Mouse (Mus musculus): ENCODE data around the gene Slc16a9. TPM values are rescaled to one million over a fixed set of nuclear protein-coding genes. Genes with fewer than 3 reads are reported as not detected.

The Slc16a9 gene
- polyA plus RNA-seq, 1 experiment from 2014 or later: 1.2 TPM

DNA sequence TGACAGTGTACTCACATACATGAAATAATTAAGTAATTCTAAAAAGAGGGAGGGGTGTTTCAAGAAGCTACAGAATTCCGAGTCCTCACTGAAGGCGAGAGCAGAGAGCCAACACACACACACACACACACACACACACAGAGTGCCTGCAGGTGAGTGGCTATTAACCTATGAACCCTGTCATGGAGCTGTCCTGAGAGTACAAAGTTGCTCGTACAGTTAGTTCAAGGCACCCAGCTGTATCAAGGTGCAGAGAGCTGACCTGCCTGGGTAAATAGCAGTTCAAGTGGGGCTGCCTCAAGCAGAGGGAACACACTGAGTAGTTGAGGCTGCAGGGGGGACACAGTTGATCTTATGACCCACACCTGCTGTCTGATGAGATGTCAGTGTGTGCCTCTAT lies 17.2 kb downstream of the Slc16a9 start:
- ATAC-seq: no peak
- no peak overlapping the region for H3K4me3 ChIP-seq (replicated peaks; ENCODE audit: low read length)
- 88% methylated on average over 3 of the region's 3 CpGs for WGBS
- H3K9me3 ChIP-seq (ENCODE audit: control insufficient read depth, low read length): no peaks in the 10 kb centered on the region
- no peak overlapping the region for H3K27ac ChIP-seq (ENCODE audit: low read length)
- no peak overlapping the region for H3K4me2 ChIP-seq (ENCODE audit: low read length)
- no peaks in the 10 kb centered on the region for H3K36me3 ChIP-seq (ENCODE audit: control insufficient read depth, insufficient read depth)
- H3K9ac ChIP-seq (replicated peaks; ENCODE audit: low read depth, low read length): no peak overlapping the region
- no peaks in the 10 kb centered on the region for H3K4me1 ChIP-seq (replicated peaks; ENCODE audit: control insufficient read depth, insufficient read depth, low read length)
- H3K27me3 ChIP-seq (replicated peaks; ENCODE audit: control insufficient read depth, insufficient read depth, low read length): no peaks in the 10 kb centered on the region

DNA sequence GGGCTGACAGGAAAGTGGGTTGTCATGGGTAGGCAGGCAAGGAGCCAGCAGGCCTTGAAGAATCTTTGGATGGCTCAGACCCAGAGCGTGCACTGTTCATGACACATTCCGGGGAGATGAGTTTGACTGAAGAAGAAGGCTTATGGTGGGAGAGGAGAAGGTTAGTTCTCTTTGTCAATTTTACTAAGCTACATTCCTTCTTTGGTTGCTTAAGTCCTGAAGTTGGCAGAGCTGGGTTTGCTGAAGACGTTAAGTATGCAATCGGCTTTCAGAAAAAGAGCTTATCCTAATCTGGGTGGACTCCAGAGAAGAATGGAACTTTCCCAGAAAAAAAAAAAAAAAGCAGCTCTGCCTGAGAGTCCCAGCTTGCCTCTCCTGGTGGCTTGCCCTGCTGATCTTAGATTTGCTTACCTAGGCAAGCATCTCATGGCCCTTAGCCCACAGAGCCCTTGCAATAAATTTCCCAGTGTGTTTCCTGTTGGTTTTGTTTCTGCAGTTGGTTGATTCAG lies 18.8 kb downstream of the Slc16a9 start:
- Histone ChIP-seq H3K27me3 (replicated peaks; ENCODE audit: control insufficient read depth, insufficient read depth, low read length) (no peaks in the 10 kb centered on the region), H3K4me1 (replicated peaks; ENCODE audit: control insufficient read depth, insufficient read depth, low read length) (no peaks in the 10 kb centered on the region), H3K27ac (ENCODE audit: low read length) (no peak overlapping the region), H3K36me3 (ENCODE audit: control insufficient read depth, insufficient read depth) (no peaks in the 10 kb centered on the region), H3K9ac (replicated peaks; ENCODE audit: low read depth, low read length) (no peak overlapping the region), H3K4me2 (ENCODE audit: low read length) (no peak overlapping the region), H3K9me3 (ENCODE audit: control insufficient read depth, low read length) (no peaks in the 10 kb centered on the region), H3K4me3 (replicated peaks; ENCODE audit: low read length) (no peak overlapping the region)
- ATAC-seq: no peak
- 55% methylated on average over 4 of the region's 4 CpGs for WGBS

DNA sequence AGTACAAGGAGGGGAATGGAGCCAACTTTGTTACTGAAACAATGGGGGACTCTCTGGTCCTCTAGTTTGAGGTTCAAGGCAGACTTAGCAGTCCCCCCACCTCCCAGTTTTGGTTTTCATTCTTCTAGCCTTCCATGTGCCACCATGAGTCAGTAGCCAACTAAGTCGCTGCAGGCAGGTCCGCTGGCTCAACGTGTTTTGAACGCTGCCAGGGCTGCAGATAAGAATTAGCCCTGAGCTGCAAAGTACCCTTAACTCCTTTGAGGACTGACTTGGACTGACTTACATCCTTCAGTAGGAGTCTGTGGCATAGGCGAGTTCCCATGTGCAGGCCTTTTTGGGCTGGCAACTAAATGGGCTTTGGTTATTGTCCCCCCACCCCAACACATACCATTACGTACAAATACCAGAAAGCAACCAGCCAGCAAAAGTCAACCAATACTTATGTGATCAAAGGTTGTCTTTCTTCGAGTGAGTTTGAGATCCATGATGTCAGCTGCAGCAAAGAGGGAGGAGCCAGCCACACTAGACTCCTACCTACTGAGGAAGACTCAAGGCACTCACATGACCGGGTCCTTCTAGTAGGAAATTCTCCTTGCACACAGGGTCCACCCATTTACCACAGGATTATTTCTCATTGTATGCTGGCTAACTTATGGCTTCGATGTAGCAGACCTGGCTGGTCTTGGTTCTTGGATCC lies 19.6 kb downstream of the Slc16a9 start:
- no peak overlapping the region for H3K4me3 ChIP-seq (replicated peaks; ENCODE audit: low read length)
- no peak overlapping the region for H3K27ac ChIP-seq (ENCODE audit: low read length)
- H3K27me3 ChIP-seq (replicated peaks; ENCODE audit: control insufficient read depth, insufficient read depth, low read length): no peaks in the 10 kb centered on the region
- H3K36me3 ChIP-seq (ENCODE audit: control insufficient read depth, insufficient read depth): no peaks in the 10 kb centered on the region
- no peaks in the 10 kb centered on the region for H3K9me3 ChIP-seq (ENCODE audit: control insufficient read depth, low read length)
- WGBS: 84% methylated on average over 9 of the region's 9 CpGs
- H3K4me2 ChIP-seq (ENCODE audit: low read length): no peak overlapping the region
- H3K9ac ChIP-seq (replicated peaks; ENCODE audit: low read depth, low read length): no peak overlapping the region
- peaks cover 4% of the 10 kb centered on the region; the same call in 1 of the 2 replicates for H3K4me1 ChIP-seq (replicated peaks; ENCODE audit: control insufficient read depth, insufficient read depth, low read length)
- ATAC-seq: no peak

DNA sequence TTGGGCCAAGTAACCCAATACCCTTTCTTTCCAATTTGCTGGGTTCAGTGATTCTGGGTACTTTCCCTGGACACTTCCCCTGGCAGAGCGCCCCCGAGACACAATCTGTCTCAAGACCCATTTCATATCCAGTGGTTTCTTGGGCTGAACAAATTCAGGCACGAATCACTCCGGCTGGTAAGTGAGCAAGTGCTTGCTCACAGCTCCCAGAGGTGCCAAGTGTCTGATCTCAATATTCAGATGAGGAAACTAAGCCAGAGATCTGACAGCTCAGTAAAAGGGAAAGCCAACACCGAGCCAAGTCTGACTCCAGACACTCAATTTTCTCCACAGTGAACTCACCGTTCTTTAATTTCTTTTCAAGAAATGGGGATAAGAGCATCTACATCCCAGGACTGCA lies 21.6 kb downstream of the Slc16a9 start:
- Histone ChIP-seq H3K27ac (ENCODE audit: low read length) (no peak overlapping the region), H3K4me3 (replicated peaks; ENCODE audit: low read length) (no peak overlapping the region), H3K9me3 (ENCODE audit: control insufficient read depth, low read length) (no peaks in the 10 kb centered on the region), H3K36me3 (ENCODE audit: control insufficient read depth, insufficient read depth) (no peaks in the 10 kb centered on the region), H3K27me3 (replicated peaks; ENCODE audit: control insufficient read depth, insufficient read depth, low read length) (no peaks in the 10 kb centered on the region), H3K4me1 (replicated peaks; ENCODE audit: control insufficient read depth, insufficient read depth, low read length) (peaks cover 4% of the 10 kb centered on the region; the same call in 1 of the 2 replicates), H3K4me2 (ENCODE audit: low read length) (no peak overlapping the region), H3K9ac (replicated peaks; ENCODE audit: low read depth, low read length) (no peak overlapping the region)
- ATAC-seq: peak; percentile 57
- 60% methylated on average over 6 of the region's 6 CpGs for WGBS

DNA sequence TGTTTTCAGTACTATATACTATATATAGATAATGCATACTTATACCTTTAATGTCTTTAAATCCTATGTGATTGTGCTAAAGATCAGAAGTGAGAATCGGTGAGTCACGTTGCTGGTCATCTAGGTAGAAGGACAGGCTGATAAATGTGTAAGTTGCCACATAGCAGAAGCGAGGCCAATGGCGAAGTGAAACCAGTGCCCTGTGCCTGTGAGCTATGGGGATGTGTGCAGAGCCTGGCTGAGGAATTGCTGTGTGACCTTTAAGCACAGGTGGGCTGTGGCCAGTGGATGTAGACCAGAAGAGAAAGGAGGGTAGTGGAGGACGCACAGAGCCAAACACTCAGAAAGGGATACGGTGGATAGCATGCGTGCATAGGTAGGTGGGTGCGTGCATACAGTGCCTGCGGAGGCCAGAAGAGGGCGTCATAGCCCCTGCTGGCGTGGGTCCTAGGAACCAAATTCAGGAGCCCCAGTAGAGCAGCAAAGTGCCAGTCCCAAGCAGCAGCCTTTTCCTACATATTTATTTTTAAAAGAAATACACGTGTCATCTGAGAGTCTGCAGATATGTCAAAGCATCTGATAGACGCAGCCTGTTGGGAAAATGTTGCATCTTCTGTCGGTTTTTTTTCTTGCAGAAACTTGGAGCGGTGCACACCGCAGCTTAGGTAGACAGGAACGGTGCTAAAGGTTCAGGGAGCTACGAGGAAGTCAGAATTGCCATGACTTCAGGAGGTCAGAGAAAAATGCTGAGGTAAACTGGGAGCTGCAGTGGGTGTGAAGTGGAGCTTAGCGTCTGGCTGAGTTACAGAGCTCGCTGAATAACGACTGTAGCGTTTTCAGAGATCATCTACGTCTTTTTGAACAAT lies 23.9 kb downstream of the Slc16a9 start:
- Histone ChIP-seq H3K27me3 (replicated peaks; ENCODE audit: control insufficient read depth, insufficient read depth, low read length) (no peaks in the 10 kb centered on the region), H3K4me2 (ENCODE audit: low read length) (no peak overlapping the region), H3K9ac (replicated peaks; ENCODE audit: low read depth, low read length) (no peak overlapping the region), H3K36me3 (ENCODE audit: control insufficient read depth, insufficient read depth) (no peaks in the 10 kb centered on the region), H3K9me3 (ENCODE audit: control insufficient read depth, low read length) (no peaks in the 10 kb centered on the region), H3K4me3 (replicated peaks; ENCODE audit: low read length) (no peak overlapping the region), H3K4me1 (replicated peaks; ENCODE audit: control insufficient read depth, insufficient read depth, low read length) (peaks cover 4% of the 10 kb centered on the region; the same call in 1 of the 2 replicates), H3K27ac (ENCODE audit: low read length) (no peak overlapping the region)
- 70% methylated on average over 23 of the region's 23 CpGs for WGBS
- ATAC-seq: no peak

DNA sequence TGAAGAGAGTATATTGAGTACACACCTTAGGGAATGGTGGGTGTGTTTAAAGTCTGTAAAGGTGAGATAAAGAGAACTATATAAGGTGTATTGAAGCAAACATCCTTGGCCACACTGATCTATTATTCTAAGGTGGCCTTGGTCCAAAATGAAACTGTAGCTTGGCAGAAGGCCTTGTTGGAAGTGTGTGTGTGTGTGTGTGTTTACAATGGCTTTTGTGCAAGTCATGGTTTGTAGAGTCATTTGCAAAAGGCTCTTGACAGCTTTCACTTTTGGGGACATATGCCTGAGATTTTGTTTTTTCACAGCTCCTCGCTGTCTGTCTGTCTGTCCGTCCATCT lies 24.5 kb downstream of the Slc16a9 start:
- H3K4me1 ChIP-seq (replicated peaks; ENCODE audit: control insufficient read depth, insufficient read depth, low read length): peaks cover 4% of the 10 kb centered on the region; the same call in 1 of the 2 replicates

DNA sequence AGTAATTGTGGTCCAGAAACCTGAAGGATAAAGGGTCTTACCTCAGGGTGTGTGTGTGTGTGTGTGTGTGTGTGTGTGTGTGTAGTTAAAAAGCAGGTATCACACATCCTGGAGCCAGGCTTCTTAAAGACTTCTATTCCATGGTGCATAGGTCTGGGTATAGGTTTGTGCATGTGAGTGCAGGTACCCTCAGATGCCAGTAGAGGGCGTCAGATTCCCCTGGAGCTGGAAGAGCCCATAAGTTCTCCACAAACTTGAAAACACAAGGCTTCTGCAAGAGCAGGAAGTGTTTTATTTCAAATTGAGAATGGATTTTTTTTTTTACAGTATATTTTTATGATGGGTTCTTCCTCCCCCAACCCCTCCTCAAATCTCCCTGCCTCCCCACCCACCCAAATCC lies 31.8 kb downstream of the Slc16a9 start:
- no peak for ATAC-seq
- H3K4me3 ChIP-seq (replicated peaks; ENCODE audit: low read length): no peak overlapping the region
- no peaks in the 10 kb centered on the region for H3K27me3 ChIP-seq (replicated peaks; ENCODE audit: control insufficient read depth, insufficient read depth, low read length)
- peaks cover 4% of the 10 kb centered on the region; the same call in 1 of the 2 replicates for H3K4me1 ChIP-seq (replicated peaks; ENCODE audit: control insufficient read depth, insufficient read depth, low read length)
- no peak overlapping the region for H3K9ac ChIP-seq (replicated peaks; ENCODE audit: low read depth, low read length)
- no peak overlapping the region for H3K4me2 ChIP-seq (ENCODE audit: low read length)
- H3K9me3 ChIP-seq (ENCODE audit: control insufficient read depth, low read length): no peaks in the 10 kb centered on the region
- 83% methylated on average over 1 of the region's 1 CpGs for WGBS
- H3K36me3 ChIP-seq (ENCODE audit: control insufficient read depth, insufficient read depth): no peaks in the 10 kb centered on the region
- no peak overlapping the region for H3K27ac ChIP-seq (ENCODE audit: low read length)

More for the DNA sequence above, 24.5 kb downstream of the Slc16a9 start:
- no peaks in the 10 kb centered on the region for H3K9me3 ChIP-seq (ENCODE audit: control insufficient read depth, low read length)
- 0 out of 2 replicates have a peak, but pooled peaks have one; percentile 45 for ATAC-seq
- H3K27me3 ChIP-seq (replicated peaks; ENCODE audit: control insufficient read depth, insufficient read depth, low read length): no peaks in the 10 kb centered on the region
- no peaks in the 10 kb centered on the region for H3K36me3 ChIP-seq (ENCODE audit: control insufficient read depth, insufficient read depth)
- H3K9ac ChIP-seq (replicated peaks; ENCODE audit: low read depth, low read length): no peak overlapping the region
- H3K27ac ChIP-seq (ENCODE audit: low read length): no peak overlapping the region
- WGBS: 56% methylated on average over 2 of the region's 2 CpGs
- no peak overlapping the region for H3K4me3 ChIP-seq (replicated peaks; ENCODE audit: low read length)
- H3K4me2 ChIP-seq (ENCODE audit: low read length): no peak overlapping the region

DNA sequence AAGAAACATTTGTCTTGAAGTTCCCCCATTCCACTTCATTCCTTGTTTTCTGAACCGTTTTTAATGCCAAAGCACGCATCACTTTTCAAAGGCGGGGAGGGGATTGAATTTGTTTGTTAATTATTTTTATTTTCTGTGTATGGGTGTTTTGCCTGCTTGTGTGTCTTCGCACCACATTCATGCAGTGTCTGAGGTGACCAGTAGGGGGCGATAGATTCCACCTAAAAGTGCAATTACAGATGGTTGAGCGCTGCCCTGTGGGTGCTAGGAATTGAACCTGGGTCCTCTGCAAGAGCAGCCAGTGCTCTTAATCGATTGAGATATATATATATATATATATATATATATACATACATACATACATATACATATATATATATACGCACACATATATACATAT lies 34.4 kb downstream of the Slc16a9 start:
- 75% methylated on average over 8 of the region's 8 CpGs for WGBS

DNA sequence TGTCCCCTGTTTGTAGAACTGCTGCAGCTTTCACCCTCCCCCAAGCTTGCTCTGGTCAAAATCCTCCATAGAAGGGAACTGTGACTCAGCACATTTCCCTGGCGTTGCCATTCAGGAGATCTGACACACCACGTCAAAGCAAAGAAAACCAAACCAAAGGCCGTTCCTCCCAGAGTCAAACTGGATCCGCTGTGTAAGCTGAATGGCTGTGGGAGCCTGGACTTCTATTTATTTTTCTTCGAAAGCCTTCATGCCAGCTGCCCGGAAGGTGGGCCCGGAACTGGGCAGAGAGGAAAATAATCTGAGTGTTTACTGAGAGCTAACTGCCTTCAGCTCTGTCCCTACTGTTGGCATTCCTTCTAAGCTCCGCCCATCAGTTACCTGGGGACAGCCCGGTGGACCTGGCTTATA lies 42.9 kb downstream of the Slc16a9 start:
- no peaks in the 10 kb centered on the region for H3K36me3 ChIP-seq (ENCODE audit: control insufficient read depth, insufficient read depth)
- H3K4me1 ChIP-seq (replicated peaks; ENCODE audit: control insufficient read depth, insufficient read depth, low read length): no peaks in the 10 kb centered on the region; the same call in 1 of the 2 replicates
- H3K27me3 ChIP-seq (replicated peaks; ENCODE audit: control insufficient read depth, insufficient read depth, low read length): no peaks in the 10 kb centered on the region
- no peaks in the 10 kb centered on the region for H3K9me3 ChIP-seq (ENCODE audit: control insufficient read depth, low read length)
- 30% methylated on average over 9 of the region's 9 CpGs for WGBS
- H3K4me2 ChIP-seq (ENCODE audit: low read length): no peak overlapping the region
- no peak overlapping the region for H3K27ac ChIP-seq (ENCODE audit: low read length)
- H3K9ac ChIP-seq (replicated peaks; ENCODE audit: low read depth, low read length): no peak overlapping the region
- no peak for ATAC-seq
- no peak overlapping the region for H3K4me3 ChIP-seq (replicated peaks; ENCODE audit: low read length)

More for the DNA sequence above, 34.4 kb downstream of the Slc16a9 start:
- no peaks in the 10 kb centered on the region for H3K9me3 ChIP-seq (ENCODE audit: control insufficient read depth, low read length)
- no peak for ATAC-seq
- no peak overlapping the region for H3K27ac ChIP-seq (ENCODE audit: low read length)
- no peak overlapping the region for H3K9ac ChIP-seq (replicated peaks; ENCODE audit: low read depth, low read length)
- peaks cover 4% of the 10 kb centered on the region; the same call in 1 of the 2 replicates for H3K4me1 ChIP-seq (replicated peaks; ENCODE audit: control insufficient read depth, insufficient read depth, low read length)
- no peak overlapping the region for H3K4me2 ChIP-seq (ENCODE audit: low read length)
- no peak overlapping the region for H3K4me3 ChIP-seq (replicated peaks; ENCODE audit: low read length)
- H3K27me3 ChIP-seq (replicated peaks; ENCODE audit: control insufficient read depth, insufficient read depth, low read length): no peaks in the 10 kb centered on the region
- H3K36me3 ChIP-seq (ENCODE audit: control insufficient read depth, insufficient read depth): no peaks in the 10 kb centered on the region

Measured in forebrain, embryonic 16.5 days (tissue).